Mouse (Mus musculus): ENCODE measurements around the gene Syngap1. TPM values are rescaled to one million over a fixed set of nuclear protein-coding genes. Genes with fewer than 3 reads are reported as not detected.

Gene Syngap1
- total and polyA plus RNA-seq, 3 experiments = 2.7 to 24.6 TPM; not detected in 1

DNA sequence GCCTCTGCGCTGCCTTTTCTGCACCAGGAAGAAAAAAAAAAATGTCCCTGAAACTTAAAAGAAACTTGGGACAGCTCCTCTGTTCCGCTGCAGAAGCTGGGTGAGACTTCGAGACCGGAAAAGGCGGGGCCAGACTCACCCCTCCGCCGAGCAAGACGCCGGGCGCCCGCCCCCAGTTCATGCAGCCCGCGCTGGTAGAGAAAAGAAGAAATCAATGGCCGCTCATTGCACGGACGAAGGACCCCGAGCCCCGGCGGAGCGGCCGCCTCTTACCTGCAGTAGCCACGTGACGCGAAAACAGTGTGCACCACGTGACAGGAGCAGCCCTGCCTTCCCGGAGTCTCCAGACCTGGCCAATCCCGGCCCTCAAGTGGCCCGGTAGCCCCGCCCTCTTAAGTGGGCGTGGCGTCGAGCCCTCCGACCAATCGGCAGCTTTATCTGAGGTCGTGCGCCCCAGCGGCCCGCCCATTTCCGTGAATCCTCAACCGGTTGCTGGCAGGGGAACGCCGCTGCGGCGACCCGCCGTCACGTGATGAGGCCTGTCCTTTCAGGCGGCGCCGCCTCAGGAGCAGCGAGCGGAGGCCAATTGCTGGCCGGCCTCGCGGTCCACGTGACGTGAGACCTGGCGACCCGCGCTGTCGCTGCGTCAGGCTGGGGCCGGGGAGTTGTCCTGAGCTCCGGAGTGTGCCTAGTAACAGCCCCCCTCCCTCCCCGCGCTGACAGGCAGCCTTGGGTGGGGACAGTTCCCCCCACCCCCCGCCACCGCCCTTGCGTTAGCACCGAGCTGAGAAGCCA, 1.7 kb upstream of the Syngap1 start, which contains the start of gene Cuta (continued):
- peak; percentile 91 for TF ChIP-seq MXI1 (IDR thresholded peaks at IDR 0.05; ENCODE audit: low read depth, low read length)
- TF ChIP-seq MYC (IDR thresholded peaks at IDR 0.05; ENCODE audit: low read depth, low read length) = 0 out of 2 replicates have a peak, but pooled peaks have one; percentile 72
- peak; percentile 90 for TF ChIP-seq ELF1 (IDR thresholded peaks at IDR 0.05; ENCODE audit: low read depth, low read length)
- TF ChIP-seq POLR2A (IDR thresholded peaks at IDR 0.05; ENCODE audit: control insufficient read depth in 1 of 2, insufficient read depth in 1 of 2, low read depth in 1 of 2, low read length in 2 of 2, poor library complexity in 1 of 2) = peak; percentile 31 to 69; a peak in 3 of 4 replicates
- peak; percentile 90 for TF ChIP-seq MAZ (IDR thresholded peaks at IDR 0.05; ENCODE audit: low read depth, low read length)
- TF ChIP-seq NELFE (IDR thresholded peaks at IDR 0.05; ENCODE audit: low read depth, low read length) = peak; percentile 38; the same call in 1 of the 2 replicates
- TF ChIP-seq ETS1 (IDR thresholded peaks at IDR 0.05; ENCODE audit: low read depth, low read length) = 0 out of 2 replicates have a peak, but pooled peaks have one; percentile 26
- peak; percentile 75 for TF ChIP-seq POLR2AphosphoS2 (IDR thresholded peaks at IDR 0.05; ENCODE audit: low read length)

DNA sequence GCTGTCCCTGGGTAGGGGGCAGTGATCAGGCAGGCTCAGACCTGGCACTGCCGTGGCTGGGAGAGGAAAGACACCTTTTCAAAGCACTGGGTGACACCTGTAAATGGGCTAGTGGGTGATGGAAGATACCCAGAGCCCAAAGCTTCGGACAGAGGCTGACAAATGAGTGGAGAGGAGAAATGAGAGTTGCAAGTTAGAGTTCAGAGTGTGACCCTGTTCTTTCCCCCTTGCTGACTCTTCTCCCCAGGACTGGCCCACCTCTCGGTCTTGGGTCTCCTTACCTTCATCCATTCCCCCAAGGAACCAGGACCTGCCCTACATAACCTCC, 1.1 kb upstream of the Syngap1 start:
- H3K27ac ChIP-seq (ENCODE audit: control insufficient read depth, low read depth, low read length) = peak overlapping the region; percentile 92
- H3K4me3 ChIP-seq (ENCODE audit: control insufficient read depth in 1 of 2, insufficient read depth in 1 of 2, low read depth in 2 of 2, low read length in 2 of 2) = peak overlapping the region; percentile 62 to 77
- peaks cover 28% of the 10 kb centered on the region for H3K79me2 ChIP-seq (ENCODE audit: control insufficient read depth, insufficient read depth, low read length, poor library complexity)
- H3K36me3 ChIP-seq (ENCODE audit: control insufficient read depth in 1 of 2, insufficient read depth in 2 of 2, low read length in 2 of 2) = peaks cover 0 to 9% of the 10 kb centered on the region in 2 experiments; a peak in 2 of 4 replicates
- H3K4me1 ChIP-seq (ENCODE audit: control insufficient read depth in 1 of 2, insufficient read depth in 2 of 2, low read length in 2 of 2) = peaks cover 2 to 14% of the 10 kb centered on the region in 2 experiments; a peak in 3 of 4 replicates
- peak overlapping the region; percentile 85 for H3K9ac ChIP-seq (ENCODE audit: control insufficient read depth, low read depth, low read length, poor library complexity, severe bottlenecking)
- DNase-seq (ENCODE audit: low read depth, low spot score) = no peak
- TF ChIP-seq POLR2A (IDR thresholded peaks at IDR 0.05; ENCODE audit: control insufficient read depth in 1 of 2, insufficient read depth in 1 of 2, low read depth in 1 of 2, low read length in 2 of 2, poor library complexity in 1 of 2) = peak in 1 of 2 experiments; percentile 67; a peak in 1 of 4 replicates
- no peak for TF ChIP-seq ETS1 (IDR thresholded peaks at IDR 0.05; ENCODE audit: low read depth, low read length)
- TF ChIP-seq TBP (IDR thresholded peaks at IDR 0.05; ENCODE audit: low read depth, low read length) = 0 out of 2 replicates have a peak, but pooled peaks have one; percentile 7
- TF ChIP-seq ZMIZ1 (IDR thresholded peaks at IDR 0.05; ENCODE audit: low read depth, low read length) = peak; percentile 60; the same call in 1 of the 2 replicates
- no peak for TF ChIP-seq MYB (IDR thresholded peaks at IDR 0.05; ENCODE audit: low read depth, low read length)
- TF ChIP-seq JUND (IDR thresholded peaks at IDR 0.05; ENCODE audit: low read depth, low read length) = no peak
- TF ChIP-seq CHD1 (IDR thresholded peaks at IDR 0.05; ENCODE audit: low read depth, low read length) = 0 out of 2 replicates have a peak, but pooled peaks have one; percentile 24
- no peak for TF ChIP-seq USF1 (IDR thresholded peaks at IDR 0.05; ENCODE audit: low read depth, low read length)
- TF ChIP-seq GATA1 (IDR thresholded peaks at IDR 0.05; ENCODE audit: low read depth, low read length) = no peak
- no peaks in the 10 kb centered on the region for H3K9me3 ChIP-seq (replicated peaks; ENCODE audit: insufficient read depth, low read length)
- H3K27me3 ChIP-seq (ENCODE audit: control insufficient read depth in 1 of 2, insufficient read depth in 2 of 2, low read length in 2 of 2) = no peaks in the 10 kb centered on the region

All from MEL (cell line).